Comparison of ENCODE assay signal across 16 mouse cellular contexts in genomic region chr14:104293147-104293546, GRCm38 (mm10).
"Had no signal": no experiment of that assay in that cellular context is flagged by ENCODE, and none has a peak within 500 bp of the region (broad histone marks: within the 10 kb centered on the region; RNA-seq: fewer than 3 reads in every experiment).

No protein-coding gene starts in this region.

- H3K4me2 ChIP-seq: neural tube, embryonic 13.5 days; neural tube, embryonic 15.5 days; stomach, embryonic 15.5 days had no signal

- H3K36me3 ChIP-seq: neural tube, embryonic 13.5 days; neural tube, embryonic 15.5 days; stomach, embryonic 15.5 days had no signal

- DNase-seq: retina, postnatal 1 day; right cerebral cortex, adult 18-20 months; right cerebral cortex, postnatal 14 days; right cerebral cortex, postnatal 25 days; right cerebral cortex, postnatal 4 days; spleen, adult 18-20 months; thymus, adult 18-20 months; thymus, adult 2 months; thymus, postnatal 14 days; thymus, postnatal 25 days; thymus, postnatal 36 days; thymus, postnatal 4 days had no signal

- H3K4me1 ChIP-seq: stomach, embryonic 15.5 days had no signal

- H3K9ac ChIP-seq: neural tube, embryonic 13.5 days; neural tube, embryonic 15.5 days; stomach, embryonic 15.5 days had no signal

- H3K9me3 ChIP-seq: neural tube, embryonic 13.5 days; neural tube, embryonic 15.5 days; stomach, embryonic 15.5 days had no signal

- H3K4me3 ChIP-seq: neural tube, embryonic 13.5 days; neural tube, embryonic 15.5 days; stomach, embryonic 15.5 days had no signal

- H3K27me3 ChIP-seq: stomach, embryonic 15.5 days had no signal

- H3K27ac ChIP-seq: neural tube, embryonic 13.5 days; neural tube, embryonic 15.5 days; stomach, embryonic 15.5 days; stomach, postnatal 0 days had no signal
